Mouse (Mus musculus): ENCODE measurements around the gene Olfr1496. TPM values are rescaled to one million over a fixed set of nuclear protein-coding genes. Genes with fewer than 3 reads are reported as not detected.

Olfr1496 gene
- polyA plus RNA-seq, 1 experiment from 2014 or later: not detected

DNA sequence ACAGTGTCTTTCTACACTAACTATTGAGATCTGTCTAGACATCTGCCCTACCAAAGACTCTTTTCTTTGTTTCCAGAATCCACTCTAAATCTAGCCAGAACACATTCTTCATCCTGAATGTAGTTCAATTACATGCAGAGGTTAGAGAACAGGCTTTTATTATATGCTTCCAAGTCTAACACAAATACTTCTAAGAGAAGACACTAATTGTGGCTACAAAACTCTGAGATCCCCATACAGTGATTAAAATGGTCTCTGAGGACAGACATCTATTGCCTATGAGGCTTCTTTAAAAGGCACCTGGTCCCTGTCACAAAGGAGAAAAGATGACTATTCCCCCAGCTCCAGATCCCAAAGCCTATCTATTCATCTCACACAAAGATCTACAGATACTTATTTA, 52.7 kb downstream of the Olfr1496 start, which contains the start of gene Olfr1500:
Gene Olfr1500, minus strand, starts transcription at position 101 of the 400 bp plus-strand sequence.
- H3K27me3 ChIP-seq: no peaks in the 10 kb centered on the region
- no peak within 1 kb of the TSS for H3K4me3 ChIP-seq
- H3K4me1 ChIP-seq: no peaks in the 10 kb centered on the region
- H3K27ac ChIP-seq: no peak within 1 kb of the TSS
- H3K9ac ChIP-seq: no peak within 1 kb of the TSS
- H3K9me3 ChIP-seq: no peaks in the 10 kb centered on the region
- no peak for ATAC-seq (ENCODE audit: borderline replicate concordance, extremely low read depth, low FRiP score, low TSS enrichment)
- no peak within 1 kb of the TSS for H3K4me2 ChIP-seq
- no peaks in the 10 kb centered on the region for H3K36me3 ChIP-seq

Other genes with a start within 250 kb of the Olfr1496 start
- not detected in 2 replicates for gene Olfr1480, start 250.0 kb upstream of the Olfr1496 start, polyA plus RNA-seq (2015; fragmentation: Nextera tagmentation; extraction: Ambion mirVana)
- not detected in 2 replicates for gene Olfr1484, start 194.4 kb upstream of the Olfr1496 start, polyA plus RNA-seq (2015; fragmentation: Nextera tagmentation; extraction: Ambion mirVana)
- gene Olfr1487, start 160.5 kb upstream of the Olfr1496 start, polyA plus RNA-seq (2015; fragmentation: Nextera tagmentation; extraction: Ambion mirVana): not detected in 2 replicates
- not detected in 2 replicates for gene Olfr1489, start 146.3 kb upstream of the Olfr1496 start, polyA plus RNA-seq (2015; fragmentation: Nextera tagmentation; extraction: Ambion mirVana)
- gene Olfr1490, start 126.8 kb upstream of the Olfr1496 start, polyA plus RNA-seq (2015; fragmentation: Nextera tagmentation; extraction: Ambion mirVana): not detected in 2 replicates
- not detected in 2 replicates for gene Olfr1491, start 80.6 kb upstream of the Olfr1496 start, polyA plus RNA-seq (2015; fragmentation: Nextera tagmentation; extraction: Ambion mirVana)
- not detected in 2 replicates for gene Olfr1493-ps1, start 54.6 kb upstream of the Olfr1496 start, polyA plus RNA-seq (2015; fragmentation: Nextera tagmentation; extraction: Ambion mirVana)
- not detected in 2 replicates for gene Olfr1494, start 38.1 kb upstream of the Olfr1496 start, polyA plus RNA-seq (2015; fragmentation: Nextera tagmentation; extraction: Ambion mirVana)
- not detected in 2 replicates for gene Olfr1495, start 13.3 kb upstream of the Olfr1496 start, polyA plus RNA-seq (2015; fragmentation: Nextera tagmentation; extraction: Ambion mirVana)
- not detected in 2 replicates for gene Olfr1497, start 20.3 kb downstream of the Olfr1496 start, polyA plus RNA-seq (2015; fragmentation: Nextera tagmentation; extraction: Ambion mirVana)
- gene Olfr1499, start 41.6 kb downstream of the Olfr1496 start, polyA plus RNA-seq (2015; fragmentation: Nextera tagmentation; extraction: Ambion mirVana): not detected in 2 replicates
- gene Olfr1500, start 52.6 kb downstream of the Olfr1496 start, polyA plus RNA-seq (2015; fragmentation: Nextera tagmentation; extraction: Ambion mirVana): not detected in 2 replicates
- not detected in 2 replicates for gene Olfr1501, start 72.8 kb downstream of the Olfr1496 start, polyA plus RNA-seq (2015; fragmentation: Nextera tagmentation; extraction: Ambion mirVana)
- not detected in 2 replicates for gene Olfr1502, start 83.9 kb downstream of the Olfr1496 start, polyA plus RNA-seq (2015; fragmentation: Nextera tagmentation; extraction: Ambion mirVana)
- gene Olfr1504, start 120.0 kb downstream of the Olfr1496 start, polyA plus RNA-seq (2015; fragmentation: Nextera tagmentation; extraction: Ambion mirVana): not detected in 2 replicates
- gene Olfr1505, start 135.7 kb downstream of the Olfr1496 start, polyA plus RNA-seq (2015; fragmentation: Nextera tagmentation; extraction: Ambion mirVana): not detected in 2 replicates

Measured in lung, embryonic 15.5 days (tissue).